Mouse (Mus musculus) heart, postnatal 0 days (tissue): ENCODE results near the gene Nhp2.

ENCODE experiments used
- CTCF ChIP-seq: IDR thresholded peaks from 2 replicates; pipeline ENCODE4 v1.5.1; 2016; ENCODE audit warnings: antibody characterized with exemption, control low read depth, low read depth
- EP300 ChIP-seq: IDR thresholded peaks from 2 replicates; pipeline ENCODE4 v1.6.1; 2016; ENCODE audit warnings: antibody characterized with exemption, low read depth

DNA sequence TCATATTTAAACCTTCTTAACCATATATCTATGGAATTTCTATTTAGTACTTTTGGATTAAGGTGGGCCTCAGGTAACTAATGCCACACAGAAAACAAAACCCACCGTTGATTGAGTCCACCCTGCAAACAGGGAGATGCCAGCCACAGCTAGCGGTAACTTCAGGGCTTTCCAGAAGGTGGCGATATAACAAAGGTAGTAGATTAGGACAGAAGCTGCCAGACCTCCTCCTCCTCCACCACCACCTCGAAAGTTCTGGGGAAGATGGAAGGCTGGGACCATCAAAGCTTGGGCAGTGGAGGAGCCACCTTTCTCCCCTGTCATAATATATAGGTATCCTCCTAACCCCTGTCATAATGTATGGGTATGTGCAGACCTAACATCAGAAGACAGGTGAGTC is 1.8 kb upstream of the Nhp2 start:
- peak; percentile 85 for TF ChIP-seq CTCF
- TF ChIP-seq EP300: no peak
